Mouse (Mus musculus): ENCODE data around the gene Dynll1.

- TF ChIP-seq POLR2A (IDR thresholded peaks at IDR 0.05; ENCODE audit: control insufficient read depth, extremely low read depth, insufficient read depth, low read length, poor library complexity) (no peak), CTCF (IDR thresholded peaks at IDR 0.05; ENCODE audit: borderline replicate concordance, control insufficient read depth, extremely low read depth, insufficient read depth, low read length, poor library complexity) (no peak)
These were observed 609 bp downstream of the Dynll1 start for GRCm38 (mm10) chr5:115300035-115300744.
